Mouse (Mus musculus) kidney, adult 2 months (tissue): Measurements from ENCODE around the gene Pdk2.

ENCODE experiments used
- CTCF ChIP-seq: fragments of 200-500 bp; conservative IDR thresholded peaks from 2 replicates; pipeline ENCODE4 v1.5.1; 2011; ENCODE audit warnings: low read depth, mild to moderate bottlenecking, control low read depth, low read length, moderate library complexity, mixed read lengths; ENCODE audit not compliant: insufficient read depth, insufficient read length
- POLR2A ChIP-seq: fragments of 200-500 bp; IDR thresholded peaks from one replicate; pipeline ENCODE4 v1.6.1; 2011; ENCODE audit warnings: low read depth, low read length, control low read depth

- no peak for TF ChIP-seq CTCF
- no peak for TF ChIP-seq POLR2A
Observed at GRCm38 (mm10) chr11:95088286-95088685, 47.1 kb upstream of the Pdk2 start.
